Mouse (Mus musculus): ENCODE results near the gene Ccdc186.

DNA sequence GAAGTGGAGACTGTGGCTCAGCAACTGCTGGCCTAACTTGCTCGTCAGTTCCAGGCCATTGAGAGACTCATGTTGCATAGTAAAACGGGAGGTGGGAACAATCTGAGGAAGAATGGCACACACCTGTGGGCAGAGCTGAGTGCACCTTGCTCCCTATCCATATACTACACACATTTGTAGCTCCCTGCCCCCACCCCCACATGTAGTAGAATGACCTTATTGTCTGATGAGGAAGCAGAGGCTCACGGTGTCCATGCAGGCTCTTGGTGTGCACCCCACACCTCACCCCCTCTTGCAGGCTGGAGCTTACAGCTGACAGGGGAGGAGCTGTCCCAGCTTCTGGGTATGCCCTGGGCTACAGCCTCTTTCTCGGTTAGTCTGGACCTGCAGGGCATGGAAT is 45.7 kb upstream of the Ccdc186 start:
- TF ChIP-seq CTCF (IDR thresholded peaks at IDR 0.05; ENCODE audit: extremely low read depth, insufficient read depth, insufficient read length, insufficient replicate concordance) (no peak), POLR2A (IDR thresholded peaks at IDR 0.05; ENCODE audit: low read depth, low read length) (no peak)

Measured in spleen, adult 2 months (tissue).